Mouse (Mus musculus): ENCODE measurements around the gene Rin1.

GRCm38 (mm10) chr19:5067040-5067799 lies 16.9 kb downstream of the Rin1 start:
- TF ChIP-seq USF1 (IDR thresholded peaks at IDR 0.05; ENCODE audit: low read depth, low read length) (no peak), POLR2A (IDR thresholded peaks at IDR 0.05; ENCODE audit: low read depth, low read length) (no peak), CHD2 (IDR thresholded peaks at IDR 0.05; ENCODE audit: low read length) (no peak), POLR2AphosphoS2 (IDR thresholded peaks at IDR 0.05; ENCODE audit: low read depth, low read length) (no peak), CHD1 (IDR thresholded peaks at IDR 0.05; ENCODE audit: low read depth, low read length) (no peak), RCOR1 (conservative IDR thresholded peaks at IDR 0.05; ENCODE audit: low read depth, low read length) (no peak), RAD21 (IDR thresholded peaks at IDR 0.05; ENCODE audit: low read depth, low read length) (no peak), CTCF (conservative IDR thresholded peaks at IDR 0.05 in 1 of 2, IDR thresholded peaks at IDR 0.05 in 1 of 2; ENCODE audit: low read depth in 2 of 2, low read length in 2 of 2) (no peak)

Measured in CH12.LX (cell line).